In the genomic region with DNA sequence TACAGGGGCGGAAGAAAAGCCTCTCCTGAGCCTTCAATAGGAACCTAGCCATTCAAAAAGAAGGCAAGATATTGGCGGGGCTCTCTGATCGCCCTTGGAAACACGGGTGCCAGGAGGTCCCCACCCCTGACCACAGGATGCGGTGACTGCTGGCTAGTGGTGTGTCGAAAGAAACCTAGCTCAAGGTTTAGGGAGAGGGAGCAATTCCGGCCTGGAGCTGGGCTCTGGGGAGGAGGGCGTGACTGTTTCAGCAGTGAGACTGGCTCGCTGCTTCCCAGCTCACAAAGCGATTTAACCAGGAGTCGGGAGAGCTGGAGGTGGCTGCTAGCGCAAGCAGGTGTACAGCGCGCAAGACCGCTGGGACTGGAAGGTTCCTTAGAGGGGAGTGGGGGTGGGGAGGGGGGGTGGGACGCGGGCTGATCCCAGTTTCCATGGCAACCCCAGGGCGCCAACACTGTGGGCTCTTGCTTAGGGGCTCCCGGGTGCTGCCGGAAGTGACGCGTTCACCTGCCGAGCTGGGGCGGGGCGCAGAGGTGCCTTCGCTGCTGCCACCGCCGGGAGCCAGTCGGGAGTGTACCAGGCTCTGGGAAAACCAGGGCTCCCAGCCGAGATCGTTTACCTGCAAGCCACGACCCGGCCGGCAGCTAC, we compare ENCODE assay signal across 8 mouse cellular contexts. TPM values are rescaled to one million over a fixed set of nuclear protein-coding genes. Genes with fewer than 3 reads are reported as not detected.
DNase-seq lines count a peak whose midpoint lies in the region.

A gene (plus strand): TSS at position 307 of the 648 bp plus-strand sequence.

- peak; percentile 39 to 77 for DNase-seq in adrenal gland, adult (ENCODE audit: inconsistent age in 2 of 2, low spot score in 1 of 2)
- peak; percentile 85 to 88 for DNase-seq in cerebellum, postnatal 25 days
- DNase-seq in gastrocnemius, postnatal 10 days, result peak; percentile 23
- peak; percentile 54 for DNase-seq in induced T-regulatory cell, adult 2 months (ENCODE audit: low read depth)
- peak; percentile 60 to 83 for DNase-seq in left cerebral cortex, adult 8-10 months (ENCODE audit: low spot score in 2 of 2)
- DNase-seq in lung, postnatal 4 days, result peak; percentile 81 to 89
- DNase-seq in retina, postnatal 1 day, result peak; percentile 87
- DNase-seq in yolk sac, embryonic 10.5 days (ENCODE audit: low spot score), result peak; percentile 86

RNA-seq across cellular contexts. Expression of the gene that starts here (rescaled TPM):
- total RNA-seq in gastrocnemius, postnatal 10 days (2021), result 1 to 10 TPM; 1.3 to 1.5 TPM
- 10 to 100 TPM; 22.5 to 29.1 (median 27.2) TPM for total RNA-seq in left cerebral cortex, adult 8-10 months (2022)

Comparison
In these comparisons a context has a peak if more than half of its experiments do, and no peak if none do; other contexts are left out.
1. Peak in every context shown above with its lines: DNase-seq.
2. RNA of the gene that starts here (total RNA-seq): 22.5 to 29.1 TPM in left cerebral cortex, adult 8-10 months; 1.3 to 1.5 TPM in gastrocnemius, postnatal 10 days; every median in the first group is over 4 times any median in the second.
3. DNase-seq: peak in every context shown above with its lines; median percentile 87 in retina, postnatal 1 day; 86 in cerebellum, postnatal 25 days; 86 in yolk sac, embryonic 10.5 days; 85 in lung, postnatal 4 days; 72 in left cerebral cortex, adult 8-10 months; 58 in adrenal gland, adult; 54 in induced T-regulatory cell, adult 2 months; 23 in gastrocnemius, postnatal 10 days.